Mouse (Mus musculus) forebrain, embryonic 10.5 days (tissue): ENCODE measurements around the gene Dtd2. TPM values are rescaled to one million over a fixed set of nuclear protein-coding genes. Genes with fewer than 3 reads are reported as not detected.

Source experiments
- DNase-seq: peaks from one replicate; pipeline ENCODE4 v3.0.0-alpha.2; 2017; ENCODE audit warnings: low spot score; ENCODE audit errors: extremely low spot score
- H3K27ac ChIP-seq: fragments of 300-500 bp; sonication (generic); 2 replicates; pipeline ENCODE4 v1.5.1; 2016; ENCODE audit warnings: mild to moderate bottlenecking
- H3K27me3 ChIP-seq: fragments of 300-500 bp; sonication (generic); 2 replicates; pipeline ENCODE4 v1.6.1; 2016; ENCODE audit warnings: mild to moderate bottlenecking; ENCODE audit not compliant: poor library complexity, severe bottlenecking
- H3K36me3 ChIP-seq: fragments of 300-500 bp; sonication (generic); replicated peaks from 2 replicates; pipeline ENCODE4 v1.6.1; 2016; ENCODE audit warnings: mild to moderate bottlenecking, moderate library complexity
- H3K4me1 ChIP-seq: fragments of 300-500 bp; sonication (generic); 2 replicates; pipeline ENCODE4 v1.6.1; 2016
- H3K4me3 ChIP-seq: fragments of 300-500 bp; sonication (generic); 2 replicates; pipeline ENCODE4 v1.5.1; 2016; ENCODE audit warnings: mild to moderate bottlenecking, moderate library complexity
- H3K9me3 ChIP-seq: fragments of 300-500 bp; sonication (generic); 2 replicates; pipeline ENCODE4 v1.6.1; 2016; ENCODE audit warnings: mild to moderate bottlenecking, moderate library complexity
- WGBS: fragments of 180-500 bp; shearing (Covaris S2); methylation state at CpG from one replicate; pipeline ENCODE4 v1.1.7; 2016; 5-methylcytosine and 5-hydroxymethylcytosine counted together
- polyA plus RNA-seq: library from polyadenylated mRNA; unstranded; fragments of >200 nt; fragmentation: Nextera tagmentation; extraction: Ambion mirVana; gene quantifications from 2 replicates; pipeline ENCODE4 v1.2.1, GENCODE M21; 2016

Gene Dtd2
- polyA plus RNA-seq, 1 experiment from 2014 or later = 31.2 TPM

GRCm38 (mm10) chr12:52009928-52010629 lies 3.8 kb upstream of the Dtd2 start:
- peak overlapping the region; percentile 27; the same call in 1 of the 2 replicates for H3K4me3 ChIP-seq
- no peaks in the 10 kb centered on the region for H3K36me3 ChIP-seq
- peak; percentile 16 for DNase-seq
- no peaks in the 10 kb centered on the region; the same call in 1 of the 2 replicates for H3K9me3 ChIP-seq
- peaks cover 38% of the 10 kb centered on the region for H3K4me1 ChIP-seq
- H3K27me3 ChIP-seq = no peaks in the 10 kb centered on the region
- H3K27ac ChIP-seq = peak overlapping the region; percentile 65; the same call in 1 of the 2 replicates
- 57% methylated on average over 15 of the region's 15 CpGs for WGBS

GRCm38 (mm10) chr12:52006633-52006994 lies 313 bp upstream of the Dtd2 start:
- no peaks in the 10 kb centered on the region for H3K27me3 ChIP-seq
- 54% methylated on average over 5 of the region's 5 CpGs for WGBS
- H3K36me3 ChIP-seq = peaks cover 18% of the 10 kb centered on the region
- H3K4me3 ChIP-seq = peak overlapping the region; percentile 65
- H3K27ac ChIP-seq = peak overlapping the region; percentile 88
- DNase-seq = no peak
- no peaks in the 10 kb centered on the region; the same call in 1 of the 2 replicates for H3K9me3 ChIP-seq
- H3K4me1 ChIP-seq = peaks cover 40% of the 10 kb centered on the region

- H3K4me3 ChIP-seq = no peak overlapping the region
- H3K9me3 ChIP-seq = no peaks in the 10 kb centered on the region; the same call in 1 of the 2 replicates
- no peak overlapping the region for H3K27ac ChIP-seq
- 95% methylated on average over 3 of the region's 3 CpGs for WGBS
- peaks cover 46% of the 10 kb centered on the region for H3K36me3 ChIP-seq
- H3K4me1 ChIP-seq = peaks cover 19% of the 10 kb centered on the region
- H3K27me3 ChIP-seq = no peaks in the 10 kb centered on the region
- DNase-seq = no peak
Measured at GRCm38 (mm10) chr12:52002746-52003145, 3.6 kb downstream of the Dtd2 start.

GRCm38 (mm10) chr12:52001544-52001943 lies 4.8 kb downstream of the Dtd2 start:
- 45% methylated on average over 4 of the region's 4 CpGs for WGBS
- Histone ChIP-seq H3K4me1 (peaks cover 18% of the 10 kb centered on the region), H3K9me3 (no peaks in the 10 kb centered on the region), H3K36me3 (peaks cover 57% of the 10 kb centered on the region), H3K4me3 (no peak overlapping the region), H3K27ac (no peak overlapping the region), H3K27me3 (no peaks in the 10 kb centered on the region)
- peak; percentile 16 for DNase-seq

- no peaks in the 10 kb centered on the region for H3K4me1 ChIP-seq
- DNase-seq = no peak
- no peak overlapping the region for H3K4me3 ChIP-seq
- no peak overlapping the region for H3K27ac ChIP-seq
- H3K36me3 ChIP-seq = peaks cover 77% of the 10 kb centered on the region
- H3K9me3 ChIP-seq = no peaks in the 10 kb centered on the region; the same call in 1 of the 2 replicates
- no peaks in the 10 kb centered on the region for H3K27me3 ChIP-seq
- 94% methylated on average over 9 of the region's 9 CpGs for WGBS
Measured at GRCm38 (mm10) chr12:51998366-51998932, 7.9 kb downstream of the Dtd2 start.

- no peak overlapping the region for H3K27ac ChIP-seq
- H3K9me3 ChIP-seq = no peaks in the 10 kb centered on the region; the same call in 1 of the 2 replicates
- H3K36me3 ChIP-seq = peaks cover 74% of the 10 kb centered on the region
- no peak overlapping the region for H3K4me3 ChIP-seq
- 94% methylated on average over 1 of the region's 1 CpGs for WGBS
- DNase-seq = no peak
- no peaks in the 10 kb centered on the region for H3K4me1 ChIP-seq
- no peaks in the 10 kb centered on the region for H3K27me3 ChIP-seq
Measured at GRCm38 (mm10) chr12:51995738-51996536, 10.4 kb downstream of the Dtd2 start.

GRCm38 (mm10) chr12:51990629-51991028 lies 15.7 kb downstream of the Dtd2 start:
- DNase-seq = no peak
- H3K4me3 ChIP-seq = no peak overlapping the region
- WGBS = 88% methylated on average over 2 of the region's 2 CpGs
- H3K36me3 ChIP-seq = peaks cover 34% of the 10 kb centered on the region
- H3K4me1 ChIP-seq = no peaks in the 10 kb centered on the region
- H3K9me3 ChIP-seq = no peaks in the 10 kb centered on the region; the same call in 1 of the 2 replicates
- H3K27ac ChIP-seq = no peak overlapping the region
- H3K27me3 ChIP-seq = no peaks in the 10 kb centered on the region

- H3K27ac ChIP-seq = no peak overlapping the region
- peaks cover 13% of the 10 kb centered on the region for H3K36me3 ChIP-seq
- DNase-seq = no peak
- no peaks in the 10 kb centered on the region for H3K9me3 ChIP-seq
- H3K27me3 ChIP-seq = no peaks in the 10 kb centered on the region
- H3K4me1 ChIP-seq = no peaks in the 10 kb centered on the region
- WGBS = 89% methylated on average over 5 of the region's 5 CpGs
- H3K4me3 ChIP-seq = no peak overlapping the region
Measured at GRCm38 (mm10) chr12:51988536-51988935, 17.8 kb downstream of the Dtd2 start.

- 88% methylated on average over 4 of the region's 4 CpGs for WGBS
- no peaks in the 10 kb centered on the region for H3K4me1 ChIP-seq
- H3K9me3 ChIP-seq = no peaks in the 10 kb centered on the region
- no peaks in the 10 kb centered on the region for H3K27me3 ChIP-seq
- DNase-seq = no peak
- peaks cover 8% of the 10 kb centered on the region; the same call in 1 of the 2 replicates for H3K36me3 ChIP-seq
- no peak overlapping the region for H3K27ac ChIP-seq
- H3K4me3 ChIP-seq = no peak overlapping the region
Measured at GRCm38 (mm10) chr12:51985826-51986225, 20.5 kb downstream of the Dtd2 start.

GRCm38 (mm10) chr12:51985163-51985748 lies 21.0 kb downstream of the Dtd2 start:
- no peaks in the 10 kb centered on the region for H3K27me3 ChIP-seq
- 91% methylated on average over 3 of the region's 3 CpGs for WGBS
- H3K4me1 ChIP-seq = no peaks in the 10 kb centered on the region
- no peak for DNase-seq
- H3K27ac ChIP-seq = no peak overlapping the region
- no peaks in the 10 kb centered on the region for H3K9me3 ChIP-seq
- peaks cover 8% of the 10 kb centered on the region; the same call in 1 of the 2 replicates for H3K36me3 ChIP-seq
- no peak overlapping the region for H3K4me3 ChIP-seq

GRCm38 (mm10) chr12:51983625-51984024 lies 22.7 kb downstream of the Dtd2 start:
- no peak overlapping the region for H3K4me3 ChIP-seq
- H3K27me3 ChIP-seq = no peaks in the 10 kb centered on the region
- H3K9me3 ChIP-seq = no peaks in the 10 kb centered on the region
- peaks cover 8% of the 10 kb centered on the region; the same call in 1 of the 2 replicates for H3K36me3 ChIP-seq
- DNase-seq = no peak
- H3K4me1 ChIP-seq = no peaks in the 10 kb centered on the region
- 94% methylated on average over 1 of the region's 1 CpGs for WGBS
- H3K27ac ChIP-seq = no peak overlapping the region

- no peak overlapping the region for H3K27ac ChIP-seq
- H3K4me3 ChIP-seq = no peak overlapping the region
- no peak for DNase-seq
- H3K9me3 ChIP-seq = peaks cover 3% of the 10 kb centered on the region; the same call in 1 of the 2 replicates
- H3K4me1 ChIP-seq = peaks cover 3% of the 10 kb centered on the region; the same call in 1 of the 2 replicates
- 81% methylated on average over 9 of the region's 9 CpGs for WGBS
- H3K27me3 ChIP-seq = no peaks in the 10 kb centered on the region
- H3K36me3 ChIP-seq = no peaks in the 10 kb centered on the region
Measured at GRCm38 (mm10) chr12:51976531-51976930, 29.8 kb downstream of the Dtd2 start.
